Mouse (Mus musculus): ENCODE measurements around the gene Efs. TPM values are rescaled to one million over a fixed set of nuclear protein-coding genes. Genes with fewer than 3 reads are reported as not detected.
A peak's percentile ranks its signal among the peaks of the same experiment; 100 is the strongest.
"Not testable (repeated sequence)": the region's sequence is repeated elsewhere in the genome, so short reads cannot be mapped to it uniquely, and the experiment has no call there.

Gene Efs
- total RNA-seq, 2 experiments from 2014 or later = 7.4 TPM

- intact Hi-C loops (cut with DNase I) = no loop called here
- no peak for DNase-seq
These were observed 24.6 kb upstream of the Efs start for GRCm38 (mm10) chr14:54950493-54950892.

GRCm38 (mm10) chr14:54948781-54949180 lies 22.9 kb upstream of the Efs start:
- intact Hi-C loops (cut with DNase I) = loop anchor here (1.0 kb wide), 1 partner anchor 28 kb away; the partner anchor contains the start of gene Gm17428
- DNase-seq = no peak

GRCm38 (mm10) chr14:54947008-54947407 lies 21.1 kb upstream of the Efs start:
- intact Hi-C loops (cut with DNase I) = not testable (repeated sequence)

GRCm38 (mm10) chr14:54945975-54946704 lies 20.2 kb upstream of the Efs start:
- intact Hi-C loops (cut with DNase I) = loop anchor here (2.0 kb wide), 1 partner anchor 27 kb away; no protein-coding TSS in a partner anchor
- DNase-seq = peak; percentile 47 to 52

More at GRCm38 (mm10) chr14:54947008-54947407, 21.1 kb upstream of the Efs start:
- DNase-seq = peak; percentile 35 to 50

- DNase-seq = peak; percentile 27 to 28
- intact Hi-C loops (cut with DNase I) = loop anchor here (2.0 kb wide), 1 partner anchor 28 kb away; no protein-coding TSS in a partner anchor
These were observed 19.0 kb upstream of the Efs start for GRCm38 (mm10) chr14:54944939-54945338.

DNA sequence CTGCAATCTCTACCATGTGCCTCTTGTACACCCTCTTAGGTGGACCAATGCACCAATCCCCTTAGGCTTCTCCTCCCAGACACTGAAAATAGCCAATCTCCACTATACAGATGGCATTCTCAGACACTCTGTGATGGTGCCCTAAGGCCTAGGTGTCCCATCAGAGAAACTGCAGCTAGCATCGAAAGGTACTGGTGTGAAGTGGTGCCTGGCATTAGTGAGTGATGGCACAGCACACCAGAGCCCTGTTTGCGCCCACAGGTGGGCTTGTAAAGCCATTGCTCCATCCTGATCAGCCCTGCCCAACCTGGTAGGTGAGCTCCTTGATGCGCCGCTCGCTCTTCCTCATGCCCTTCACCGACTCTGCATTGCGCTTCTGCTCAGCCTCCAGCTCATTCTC lies 18.0 kb upstream of the Efs start:
- no peak for DNase-seq
- intact Hi-C loops (cut with DNase I) = loop anchor here (2.0 kb wide), 1 partner anchor 29 kb away; no protein-coding TSS in a partner anchor

GRCm38 (mm10) chr14:54942479-54942878 lies 16.6 kb upstream of the Efs start:
- intact Hi-C loops (cut with DNase I) = no loop called here

GRCm38 (mm10) chr14:54941024-54941978 lies 15.4 kb upstream of the Efs start:
- peak; percentile 35 to 59 for DNase-seq
- intact Hi-C loops (cut with DNase I) = no loop called here

More at GRCm38 (mm10) chr14:54942479-54942878, 16.6 kb upstream of the Efs start:
- peak; percentile 22 to 53 for DNase-seq

- intact Hi-C loops (cut with DNase I) = no loop called here
- DNase-seq = no peak
These were observed 14.2 kb upstream of the Efs start for GRCm38 (mm10) chr14:54940176-54940530.

GRCm38 (mm10) chr14:54939434-54940175 lies 13.7 kb upstream of the Efs start:
- peak; percentile 80 to 85 for DNase-seq
- intact Hi-C loops (cut with DNase I) = loop anchor here (1.0 to 2.0 kb wide), 3 partner anchors 39 to 91 kb away; partner anchors contain the start of gene Ngdn

GRCm38 (mm10) chr14:54938431-54939219 lies 12.7 kb upstream of the Efs start:
- intact Hi-C loops (cut with DNase I) = loop anchor here (1.0 to 2.0 kb wide), 3 partner anchors 38 to 90 kb away; partner anchors contain the start of gene Ngdn
- DNase-seq = peak; percentile 78 to 79

DNA sequence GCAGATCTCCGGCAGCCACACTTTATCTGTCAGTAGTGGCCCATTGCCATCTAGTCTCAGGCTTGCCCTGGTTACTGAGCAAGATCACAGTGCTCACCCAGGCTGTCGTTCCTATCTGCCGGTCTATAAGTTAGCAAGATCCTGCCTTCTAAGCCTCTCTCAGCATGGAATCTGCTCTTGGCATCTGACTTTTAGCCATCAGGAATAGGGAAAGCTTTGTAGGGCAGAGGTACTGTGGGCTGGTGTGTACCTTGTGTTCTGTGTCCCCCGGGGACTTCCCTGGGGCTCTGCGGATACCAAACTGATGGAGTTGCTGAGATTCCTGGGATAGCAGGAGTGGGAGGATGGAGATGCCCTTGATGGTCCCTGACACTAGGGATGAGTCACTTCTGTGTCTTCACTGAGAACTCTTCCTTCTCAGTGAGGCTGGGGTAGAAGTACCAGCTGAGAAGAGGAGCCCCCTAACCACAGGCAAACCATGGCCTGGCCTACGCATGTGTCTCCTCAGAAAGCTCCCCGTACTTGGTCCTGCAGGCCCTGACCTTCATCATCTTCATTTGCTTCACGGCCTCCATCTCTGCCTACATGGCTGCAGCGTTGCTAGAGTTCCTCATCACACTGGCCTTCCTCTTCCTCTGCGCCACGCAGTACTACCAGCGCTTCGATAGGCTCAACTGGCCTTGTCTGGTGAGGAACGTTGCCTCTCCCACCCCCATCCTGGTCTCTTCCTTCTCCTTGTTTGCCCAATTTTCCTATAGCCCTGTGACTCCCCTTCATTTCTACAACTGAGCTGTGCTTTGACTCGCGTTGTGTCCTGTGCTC lies 11.6 kb upstream of the Efs start:
- DNase-seq = peak; percentile 67 to 72
- intact Hi-C loops (cut with DNase I) = loop anchor here (2.0 kb wide), 2 partner anchors 77 to 89 kb away; partner anchors contain the start of gene Ngdn

DNA sequence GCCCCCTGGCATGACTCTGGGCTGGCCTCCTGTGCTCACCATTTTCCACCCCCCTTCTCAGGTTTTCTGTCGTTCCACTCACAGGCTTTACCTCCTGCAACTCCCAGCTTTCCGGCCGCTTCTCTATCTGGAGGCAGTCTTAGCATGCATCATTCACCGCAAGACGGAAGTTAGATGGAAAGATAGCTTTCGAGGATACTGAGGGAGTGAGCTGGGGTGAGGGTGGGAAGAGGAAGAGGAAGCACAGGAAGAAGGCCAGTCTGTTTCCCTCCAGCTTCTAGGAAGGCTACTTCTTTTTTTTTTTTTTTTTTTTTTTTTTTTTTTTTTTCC lies 10.9 kb upstream of the Efs start:
- intact Hi-C loops (cut with DNase I) = no loop called here

GRCm38 (mm10) chr14:54935904-54936830 lies 10.2 kb upstream of the Efs start, which contains the start of gene Cmtm5:
Cmtm5 (plus strand) TSS chr14:54936261.
- DNase-seq = peak; percentile 48 to 49
- intact Hi-C loops (cut with DNase I) = no loop called here

More for the DNA sequence above, 10.9 kb upstream of the Efs start:
- DNase-seq = no peak

- intact Hi-C loops (cut with DNase I) = no loop called here
- DNase-seq = no peak
These were observed 6.8 kb upstream of the Efs start, which contains the start of gene Il25 for GRCm38 (mm10) chr14:54932645-54933150. Il25 (plus strand) TSS chr14:54932695.

- intact Hi-C loops (cut with DNase I) = no loop called here
- no peak for DNase-seq
These were observed 4.5 kb upstream of the Efs start for GRCm38 (mm10) chr14:54930431-54930830.

DNA sequence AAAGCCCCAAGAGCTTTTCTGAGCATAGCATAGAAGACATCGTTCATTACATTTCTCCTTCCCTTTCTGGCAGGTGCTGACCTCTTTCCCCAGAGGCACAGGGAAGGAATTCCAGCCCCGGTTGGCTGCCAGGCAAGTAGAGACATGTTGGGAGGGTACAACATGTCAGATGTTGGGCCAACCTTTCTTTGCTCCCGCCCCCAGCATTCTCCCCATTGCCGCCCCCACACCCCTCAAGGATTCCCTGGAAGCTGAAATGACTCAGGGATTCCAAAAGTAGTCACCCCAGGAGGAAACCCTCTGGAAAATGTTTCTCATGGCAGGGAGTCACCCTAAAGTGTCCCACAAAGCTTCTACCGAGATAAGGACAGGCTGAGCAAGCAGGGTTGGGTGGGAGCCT lies 3.9 kb upstream of the Efs start:
- intact Hi-C loops (cut with DNase I) = no loop called here
- DNase-seq = peak in 1 of 2 experiments; percentile 8

Data from heart, postnatal 10 days (tissue).